Mouse (Mus musculus): Measurements from ENCODE around the gene Dand5. TPM values are rescaled to one million over a fixed set of nuclear protein-coding genes. Genes with fewer than 3 reads are reported as not detected.

Dand5 gene
- polyA plus RNA-seq, 1 experiment from 2014 or later, result 5.2 TPM

GRCm38 (mm10) chr8:84797971-84798370 is 24.7 kb downstream of the Dand5 start:
- Histone ChIP-seq H3K4me1 (replicated peaks; ENCODE audit: control insufficient read depth, insufficient read depth, low read length) (peaks cover 10% of the 10 kb centered on the region; the same call in 1 of the 2 replicates), H3K36me3 (ENCODE audit: control insufficient read depth, insufficient read depth, low read length) (no peaks in the 10 kb centered on the region), H3K9ac (ENCODE audit: low read length) (no peak overlapping the region), H3K27me3 (replicated peaks; ENCODE audit: control insufficient read depth, insufficient read depth, low read length) (peaks cover 87% of the 10 kb centered on the region), H3K4me3 (ENCODE audit: low read depth, low read length) (no peak overlapping the region), H3K27ac (ENCODE audit: low read depth) (no peak overlapping the region), H3K4me2 (ENCODE audit: low read length) (no peak overlapping the region), H3K9me3 (ENCODE audit: control insufficient read depth, low read length) (no peaks in the 10 kb centered on the region)
- no peak for ATAC-seq (replicated peaks; ENCODE audit: low FRiP score, low TSS enrichment, low read depth)
- no peak for DNase-seq (ENCODE audit: low spot score)
- WGBS, result 78% methylated on average over 6 of the region's 6 CpGs

DNA sequence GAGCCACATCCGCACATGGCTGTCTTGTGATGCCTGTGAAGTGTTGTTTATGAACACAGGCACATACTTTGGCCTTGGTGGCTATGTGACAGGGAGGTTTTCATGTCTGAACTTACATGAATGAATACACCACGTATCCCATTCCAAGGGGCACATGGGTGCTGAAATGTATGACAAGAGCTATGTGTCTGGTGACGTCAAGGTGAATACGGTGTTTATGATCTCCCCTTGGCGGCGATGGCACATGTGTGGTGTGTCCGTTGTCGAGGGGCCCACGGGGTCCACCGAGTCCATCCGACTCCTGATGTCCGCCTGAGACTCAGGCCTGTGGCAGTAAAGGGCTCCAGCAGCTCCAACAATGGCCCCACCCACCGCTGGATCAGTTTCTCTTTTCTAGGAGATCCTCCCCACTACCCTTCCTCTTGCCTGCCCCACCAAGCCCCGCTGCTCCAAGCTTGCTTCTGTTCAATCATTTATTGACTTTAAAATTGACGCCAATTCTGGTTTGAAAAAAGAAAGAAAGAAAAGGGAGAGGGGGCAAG is 25.3 kb downstream of the Dand5 start:
- 79% methylated on average over 15 of the region's 15 CpGs for WGBS
- Histone ChIP-seq H3K27ac (ENCODE audit: low read depth) (no peak overlapping the region), H3K4me3 (ENCODE audit: low read depth, low read length) (no peak overlapping the region), H3K9me3 (ENCODE audit: control insufficient read depth, low read length) (no peaks in the 10 kb centered on the region), H3K36me3 (ENCODE audit: control insufficient read depth, insufficient read depth, low read length) (no peaks in the 10 kb centered on the region), H3K4me1 (replicated peaks; ENCODE audit: control insufficient read depth, insufficient read depth, low read length) (peaks cover 10% of the 10 kb centered on the region; the same call in 1 of the 2 replicates), H3K9ac (ENCODE audit: low read length) (no peak overlapping the region), H3K27me3 (replicated peaks; ENCODE audit: control insufficient read depth, insufficient read depth, low read length) (peaks cover 82% of the 10 kb centered on the region), H3K4me2 (ENCODE audit: low read length) (no peak overlapping the region)
- ATAC-seq (replicated peaks; ENCODE audit: low FRiP score, low TSS enrichment, low read depth) (no peak), DNase-seq (ENCODE audit: low spot score) (no peak)

DNA sequence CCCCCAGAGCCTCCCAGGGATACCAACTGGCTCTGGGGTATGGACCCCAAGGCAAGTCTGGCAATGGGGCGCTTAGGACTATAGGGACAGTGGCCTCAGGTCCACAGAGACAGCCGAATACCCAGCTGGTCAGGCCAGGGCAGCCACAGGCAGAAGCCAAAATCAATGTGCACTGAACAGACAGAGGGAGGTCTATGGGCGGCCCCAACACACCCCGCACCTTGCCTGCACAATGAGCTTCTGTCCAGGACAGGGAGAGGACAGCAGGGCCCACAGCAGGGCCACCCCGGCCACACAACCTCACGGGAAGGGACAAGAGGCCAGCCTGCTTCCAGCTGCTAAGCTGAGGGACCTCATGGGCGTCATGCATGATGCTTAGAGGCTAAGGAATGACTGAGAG is 28.1 kb downstream of the Dand5 start:
- no peak for ATAC-seq (replicated peaks; ENCODE audit: low FRiP score, low TSS enrichment, low read depth)
- Histone ChIP-seq H3K4me1 (replicated peaks; ENCODE audit: control insufficient read depth, insufficient read depth, low read length) (peaks cover 5% of the 10 kb centered on the region; the same call in 1 of the 2 replicates), H3K36me3 (ENCODE audit: control insufficient read depth, insufficient read depth, low read length) (no peaks in the 10 kb centered on the region), H3K9me3 (ENCODE audit: control insufficient read depth, low read length) (no peaks in the 10 kb centered on the region), H3K9ac (ENCODE audit: low read length) (no peak overlapping the region; the same call in 1 of the 2 replicates), H3K4me2 (ENCODE audit: low read length) (no peak overlapping the region), H3K4me3 (ENCODE audit: low read depth, low read length) (no peak overlapping the region), H3K27me3 (replicated peaks; ENCODE audit: control insufficient read depth, insufficient read depth, low read length) (peaks cover 88% of the 10 kb centered on the region), H3K27ac (ENCODE audit: low read depth) (no peak overlapping the region; the same call in 1 of the 2 replicates)
- WGBS, result 56% methylated on average over 7 of the region's 7 CpGs
- no peak for DNase-seq (ENCODE audit: low spot score)

- peaks cover 88% of the 10 kb centered on the region for H3K27me3 ChIP-seq (replicated peaks; ENCODE audit: control insufficient read depth, insufficient read depth, low read length)
- 0 out of 2 replicates have a peak, but pooled peaks have one; percentile 18 for ATAC-seq (replicated peaks; ENCODE audit: low FRiP score, low TSS enrichment, low read depth)
- DNase-seq (ENCODE audit: low spot score), result no peak
- H3K4me1 ChIP-seq (replicated peaks; ENCODE audit: control insufficient read depth, insufficient read depth, low read length), result peaks cover 3% of the 10 kb centered on the region; the same call in 1 of the 2 replicates
- no peak overlapping the region for H3K4me3 ChIP-seq (ENCODE audit: low read depth, low read length)
- 0 out of 2 replicates have a peak overlapping the region, but pooled peaks have one; percentile 1 for H3K4me2 ChIP-seq (ENCODE audit: low read length)
- H3K9ac ChIP-seq (ENCODE audit: low read length), result no peak overlapping the region; the same call in 1 of the 2 replicates
- no peaks in the 10 kb centered on the region for H3K9me3 ChIP-seq (ENCODE audit: control insufficient read depth, low read length)
- no peaks in the 10 kb centered on the region for H3K36me3 ChIP-seq (ENCODE audit: control insufficient read depth, insufficient read depth, low read length)
- H3K27ac ChIP-seq (ENCODE audit: low read depth), result no peak overlapping the region; the same call in 1 of the 2 replicates
- 52% methylated on average over 13 of the region's 13 CpGs for WGBS
These were observed 28.7 kb downstream of the Dand5 start for GRCm38 (mm10) chr8:84793791-84794485.

DNA sequence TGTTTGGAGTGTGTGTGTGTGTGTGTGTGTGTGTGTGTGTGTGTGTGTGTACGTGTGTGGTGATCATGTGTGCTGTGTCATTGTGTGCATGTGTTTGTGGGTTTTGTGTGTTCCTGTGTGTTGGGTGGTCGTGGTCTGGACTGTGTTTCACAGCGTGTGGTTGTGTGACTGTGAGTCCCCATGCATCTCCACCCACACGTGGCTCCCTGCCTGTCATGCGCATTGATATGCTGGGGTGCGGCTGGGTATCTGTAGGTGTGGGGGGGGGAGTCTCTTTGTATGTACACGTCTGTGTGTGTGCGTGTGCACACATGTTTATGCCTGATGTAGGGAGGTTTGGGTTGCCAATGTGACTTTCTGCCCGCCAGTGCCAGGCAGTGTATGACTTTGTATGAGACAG is 29.5 kb downstream of the Dand5 start:
- H3K4me3 ChIP-seq (ENCODE audit: low read depth, low read length), result no peak overlapping the region
- H3K36me3 ChIP-seq (ENCODE audit: control insufficient read depth, insufficient read depth, low read length), result no peaks in the 10 kb centered on the region
- WGBS, result 77% methylated on average over 9 of the region's 9 CpGs
- ATAC-seq (replicated peaks; ENCODE audit: low FRiP score, low TSS enrichment, low read depth) (no peak), DNase-seq (ENCODE audit: low spot score) (no peak)
- H3K4me1 ChIP-seq (replicated peaks; ENCODE audit: control insufficient read depth, insufficient read depth, low read length), result no peaks in the 10 kb centered on the region; the same call in 1 of the 2 replicates
- no peaks in the 10 kb centered on the region for H3K9me3 ChIP-seq (ENCODE audit: control insufficient read depth, low read length)
- H3K4me2 ChIP-seq (ENCODE audit: low read length), result no peak overlapping the region
- no peak overlapping the region for H3K27ac ChIP-seq (ENCODE audit: low read depth)
- H3K27me3 ChIP-seq (replicated peaks; ENCODE audit: control insufficient read depth, insufficient read depth, low read length), result peaks cover 88% of the 10 kb centered on the region
- H3K9ac ChIP-seq (ENCODE audit: low read length), result no peak overlapping the region

GRCm38 (mm10) chr8:84792429-84792947 is 30.1 kb downstream of the Dand5 start:
- Histone ChIP-seq H3K4me1 (replicated peaks; ENCODE audit: control insufficient read depth, insufficient read depth, low read length) (no peaks in the 10 kb centered on the region; the same call in 1 of the 2 replicates), H3K27ac (ENCODE audit: low read depth) (no peak overlapping the region), H3K9ac (ENCODE audit: low read length) (no peak overlapping the region), H3K36me3 (ENCODE audit: control insufficient read depth, insufficient read depth, low read length) (no peaks in the 10 kb centered on the region), H3K9me3 (ENCODE audit: control insufficient read depth, low read length) (no peaks in the 10 kb centered on the region), H3K27me3 (replicated peaks; ENCODE audit: control insufficient read depth, insufficient read depth, low read length) (peaks cover 88% of the 10 kb centered on the region), H3K4me2 (ENCODE audit: low read length) (no peak overlapping the region), H3K4me3 (ENCODE audit: low read depth, low read length) (no peak overlapping the region)
- ATAC-seq (replicated peaks; ENCODE audit: low FRiP score, low TSS enrichment, low read depth) (no peak), DNase-seq (ENCODE audit: low spot score) (no peak)
- 80% methylated on average over 12 of the region's 12 CpGs for WGBS

DNA sequence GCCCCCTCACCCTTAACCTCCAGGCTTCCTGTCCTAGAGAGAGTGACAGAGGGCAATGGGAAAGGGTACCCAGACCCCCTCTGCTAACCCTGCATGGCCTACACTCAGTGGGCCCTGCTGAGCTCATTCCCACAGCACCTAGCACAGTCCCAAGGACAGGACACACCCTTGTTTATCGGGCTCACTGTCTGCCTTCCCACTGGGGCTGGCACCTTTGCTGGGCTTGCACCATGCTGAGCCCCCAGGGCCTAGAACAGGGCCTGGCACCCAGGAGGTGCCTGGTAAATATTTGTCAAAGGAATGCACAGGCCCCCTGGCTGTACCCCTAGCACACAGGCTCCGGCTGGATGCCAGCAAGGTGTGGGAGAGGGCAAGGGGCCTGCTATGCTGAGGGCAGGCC is 32.1 kb downstream of the Dand5 start:
- no peak overlapping the region for H3K27ac ChIP-seq (ENCODE audit: low read depth)
- H3K27me3 ChIP-seq (replicated peaks; ENCODE audit: control insufficient read depth, insufficient read depth, low read length), result peaks cover 88% of the 10 kb centered on the region
- H3K9me3 ChIP-seq (ENCODE audit: control insufficient read depth, low read length), result no peaks in the 10 kb centered on the region
- H3K4me3 ChIP-seq (ENCODE audit: low read depth, low read length), result no peak overlapping the region
- H3K9ac ChIP-seq (ENCODE audit: low read length), result no peak overlapping the region
- no peak for DNase-seq (ENCODE audit: low spot score)
- WGBS, result 56% methylated on average over 2 of the region's 2 CpGs
- ATAC-seq (replicated peaks; ENCODE audit: low FRiP score, low TSS enrichment, low read depth), result no peak
- H3K4me1 ChIP-seq (replicated peaks; ENCODE audit: control insufficient read depth, insufficient read depth, low read length), result peaks cover 9% of the 10 kb centered on the region
- H3K4me2 ChIP-seq (ENCODE audit: low read length), result no peak overlapping the region
- no peaks in the 10 kb centered on the region for H3K36me3 ChIP-seq (ENCODE audit: control insufficient read depth, insufficient read depth, low read length)

DNA sequence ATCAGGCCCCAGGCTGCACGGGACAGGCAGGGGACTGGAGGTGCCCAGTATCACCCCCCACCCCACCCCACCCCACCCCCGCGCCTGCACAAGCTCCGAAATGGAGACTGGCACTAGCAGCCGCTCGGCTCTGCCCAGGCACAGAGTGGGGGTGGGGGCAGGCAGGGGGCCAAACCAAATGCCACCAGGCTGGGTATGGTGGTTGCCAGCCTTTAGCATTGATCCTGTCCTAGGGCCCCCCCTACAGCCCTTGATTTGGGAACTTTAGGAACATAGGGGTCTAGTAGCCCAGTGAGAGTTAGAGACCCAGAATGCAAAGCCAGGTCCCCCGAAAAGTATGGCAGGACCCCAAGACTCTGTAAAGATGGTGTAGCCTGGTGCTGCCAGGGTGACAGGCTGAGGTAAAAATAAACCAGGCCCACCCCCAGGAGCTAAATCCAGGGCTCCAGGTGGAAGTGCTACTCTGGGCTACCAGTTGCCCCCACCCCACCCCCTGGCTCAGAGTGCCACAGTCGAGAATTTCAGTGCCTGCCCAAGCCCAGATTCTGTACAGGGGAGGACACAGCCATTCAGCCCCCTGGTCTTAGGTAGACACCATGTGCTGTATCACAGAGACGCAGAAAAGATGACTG is 32.7 kb downstream of the Dand5 start:
- Histone ChIP-seq H3K27ac (ENCODE audit: low read depth) (no peak overlapping the region), H3K9ac (ENCODE audit: low read length) (no peak overlapping the region), H3K27me3 (replicated peaks; ENCODE audit: control insufficient read depth, insufficient read depth, low read length) (peaks cover 88% of the 10 kb centered on the region), H3K4me3 (ENCODE audit: low read depth, low read length) (no peak overlapping the region), H3K36me3 (ENCODE audit: control insufficient read depth, insufficient read depth, low read length) (no peaks in the 10 kb centered on the region), H3K4me2 (ENCODE audit: low read length) (no peak overlapping the region), H3K4me1 (replicated peaks; ENCODE audit: control insufficient read depth, insufficient read depth, low read length) (peaks cover 9% of the 10 kb centered on the region), H3K9me3 (ENCODE audit: control insufficient read depth, low read length) (no peaks in the 10 kb centered on the region)
- ATAC-seq (replicated peaks; ENCODE audit: low FRiP score, low TSS enrichment, low read depth) (no peak), DNase-seq (ENCODE audit: low spot score) (no peak)
- WGBS, result 70% methylated on average over 9 of the region's 9 CpGs

All from intestine, embryonic 14.5 days (tissue).